Mouse (Mus musculus): ENCODE data around the gene Erbb4. TPM values are rescaled to one million over a fixed set of nuclear protein-coding genes. Genes with fewer than 3 reads are reported as not detected.

Erbb4 gene
- polyA plus RNA-seq, 1 experiment from 2014 or later, result 5.5 TPM

DNA sequence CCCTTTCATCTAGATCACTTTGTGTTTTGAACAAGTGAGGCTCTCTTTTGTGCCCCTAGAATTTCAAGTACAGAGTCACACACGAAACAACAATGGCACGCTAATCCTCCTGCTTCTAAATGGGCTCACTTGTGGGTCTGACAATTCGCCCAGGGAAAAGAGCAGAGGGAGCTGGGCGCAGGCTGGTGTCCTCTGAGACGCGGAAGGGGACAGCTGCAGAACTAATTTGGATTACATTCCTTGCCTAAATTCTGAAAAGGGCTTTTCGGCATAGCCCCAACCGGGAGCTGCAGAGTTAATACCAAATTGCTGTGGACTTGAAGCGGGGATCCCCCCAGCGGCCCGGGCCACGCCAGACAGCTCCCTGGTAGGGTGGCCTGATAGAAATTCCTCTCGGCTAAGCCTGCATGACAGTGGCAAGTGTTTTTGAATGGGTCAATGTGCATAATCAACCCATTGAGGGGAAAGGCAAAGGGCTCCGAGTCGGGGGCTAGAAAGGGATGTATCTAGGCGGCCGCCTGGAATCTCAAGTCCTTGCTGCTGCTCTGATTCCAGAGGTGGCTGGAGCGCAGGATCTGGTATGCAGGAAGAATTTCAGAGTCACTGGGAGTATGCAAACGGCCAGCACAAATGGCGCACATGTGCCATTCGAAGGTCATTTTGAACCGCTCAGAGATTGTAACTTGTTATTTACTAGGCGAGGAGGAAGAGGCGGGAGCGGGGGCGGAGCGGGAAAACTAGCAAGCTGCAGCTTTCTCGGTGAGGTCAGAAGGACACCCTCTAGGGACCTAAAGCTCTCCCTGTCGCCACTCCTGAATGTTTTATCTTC lies 2.2 kb downstream of the Erbb4 start:
- Histone ChIP-seq H3K27me3 (peaks cover 62% of the 10 kb centered on the region), H3K4me2 (peak overlapping the region; percentile 99), H3K36me3 (no peaks in the 10 kb centered on the region), H3K9ac (peak overlapping the region; percentile 16; the same call in 1 of the 2 replicates), H3K4me1 (peaks cover 35% of the 10 kb centered on the region), H3K4me3 (replicated peaks) (peak overlapping the region; percentile 75), H3K27ac (peak overlapping the region; percentile 81), H3K9me3 (replicated peaks) (no peaks in the 10 kb centered on the region)
- under 1% methylated on average over 29 of the region's 29 CpGs for WGBS
- peak; percentile 34 for ATAC-seq (replicated peaks; ENCODE audit: low FRiP score)

GRCm38 (mm10) chr1:69105096-69105492 lies 2.8 kb downstream of the Erbb4 start:
- 1% methylated on average over 13 of the region's 13 CpGs for WGBS
- ATAC-seq (replicated peaks; ENCODE audit: low FRiP score), result no peak
- H3K27ac ChIP-seq, result peak overlapping the region; percentile 81
- H3K27me3 ChIP-seq, result peaks cover 59% of the 10 kb centered on the region
- peak overlapping the region; percentile 75 for H3K4me3 ChIP-seq (replicated peaks)
- no peak overlapping the region; the same call in 1 of the 2 replicates for H3K9ac ChIP-seq
- H3K4me2 ChIP-seq, result peak overlapping the region; percentile 99
- no peaks in the 10 kb centered on the region for H3K9me3 ChIP-seq (replicated peaks)
- H3K4me1 ChIP-seq, result peaks cover 35% of the 10 kb centered on the region
- H3K36me3 ChIP-seq, result no peaks in the 10 kb centered on the region

- H3K4me3 ChIP-seq (replicated peaks), result no peak overlapping the region
- no peak for ATAC-seq (replicated peaks; ENCODE audit: low FRiP score)
- H3K27me3 ChIP-seq, result peaks cover 43% of the 10 kb centered on the region
- H3K9ac ChIP-seq, result no peak overlapping the region
- 78% methylated on average over 6 of the region's 6 CpGs for WGBS
- H3K4me1 ChIP-seq, result peaks cover 31% of the 10 kb centered on the region
- H3K4me2 ChIP-seq, result no peak overlapping the region
- H3K27ac ChIP-seq, result no peak overlapping the region
- no peaks in the 10 kb centered on the region for H3K9me3 ChIP-seq (replicated peaks)
- no peaks in the 10 kb centered on the region for H3K36me3 ChIP-seq
Measured at GRCm38 (mm10) chr1:69103211-69103706, 4.6 kb downstream of the Erbb4 start.

DNA sequence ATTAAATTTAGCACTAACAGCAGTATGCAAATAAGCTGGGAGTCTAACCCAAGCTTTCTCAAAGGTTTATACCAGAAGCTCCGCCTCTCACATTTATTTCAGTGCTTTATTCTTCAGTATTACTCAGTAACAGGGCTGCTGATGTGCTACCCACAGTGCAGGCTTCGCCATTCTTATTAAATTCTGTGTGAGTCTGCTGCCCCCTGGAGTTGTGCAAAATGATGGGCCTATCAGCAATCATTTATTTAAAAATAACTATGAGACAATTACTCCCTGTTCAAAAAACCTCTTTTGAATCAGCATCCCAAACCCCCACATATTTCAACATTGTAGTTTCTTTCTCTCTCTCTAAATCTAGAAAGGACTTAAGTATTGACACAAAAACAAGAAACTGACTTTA lies 6.2 kb downstream of the Erbb4 start:
- H3K4me3 ChIP-seq (replicated peaks), result no peak overlapping the region
- H3K27ac ChIP-seq, result no peak overlapping the region
- peaks cover 17% of the 10 kb centered on the region for H3K4me1 ChIP-seq
- H3K9ac ChIP-seq, result no peak overlapping the region
- no peaks in the 10 kb centered on the region for H3K9me3 ChIP-seq (replicated peaks)
- no peak overlapping the region for H3K4me2 ChIP-seq
- 80% methylated on average over 2 of the region's 2 CpGs for WGBS
- no peak for ATAC-seq (replicated peaks; ENCODE audit: low FRiP score)
- peaks cover 31% of the 10 kb centered on the region for H3K27me3 ChIP-seq
- no peaks in the 10 kb centered on the region for H3K36me3 ChIP-seq

DNA sequence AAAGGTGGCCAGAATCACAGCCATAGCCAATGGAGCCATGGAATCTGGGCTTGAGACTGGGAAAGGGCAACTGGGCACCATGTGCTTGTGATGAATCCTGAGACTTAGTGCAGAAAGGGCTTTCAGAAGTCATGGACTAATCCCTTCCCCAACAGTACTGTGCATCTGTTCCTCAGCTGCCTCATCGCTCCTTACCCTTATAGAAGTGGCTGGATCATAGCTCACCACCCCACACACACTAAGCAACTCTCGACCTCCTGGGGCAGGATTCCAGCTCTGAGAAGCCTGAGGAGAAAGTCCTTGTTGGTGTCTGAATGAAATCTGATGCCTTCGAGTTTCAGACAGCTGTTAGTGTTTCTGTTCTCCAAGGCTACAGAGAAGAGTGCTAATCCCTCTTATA lies 14.8 kb downstream of the Erbb4 start:
- no peak overlapping the region for H3K27ac ChIP-seq
- H3K4me2 ChIP-seq, result no peak overlapping the region
- no peaks in the 10 kb centered on the region for H3K9me3 ChIP-seq (replicated peaks)
- ATAC-seq (replicated peaks; ENCODE audit: low FRiP score), result no peak
- H3K36me3 ChIP-seq, result no peaks in the 10 kb centered on the region
- H3K4me3 ChIP-seq (replicated peaks), result no peak overlapping the region
- 45% methylated on average over 3 of the region's 3 CpGs for WGBS
- H3K27me3 ChIP-seq, result no peaks in the 10 kb centered on the region
- H3K4me1 ChIP-seq, result no peaks in the 10 kb centered on the region
- no peak overlapping the region for H3K9ac ChIP-seq

DNA sequence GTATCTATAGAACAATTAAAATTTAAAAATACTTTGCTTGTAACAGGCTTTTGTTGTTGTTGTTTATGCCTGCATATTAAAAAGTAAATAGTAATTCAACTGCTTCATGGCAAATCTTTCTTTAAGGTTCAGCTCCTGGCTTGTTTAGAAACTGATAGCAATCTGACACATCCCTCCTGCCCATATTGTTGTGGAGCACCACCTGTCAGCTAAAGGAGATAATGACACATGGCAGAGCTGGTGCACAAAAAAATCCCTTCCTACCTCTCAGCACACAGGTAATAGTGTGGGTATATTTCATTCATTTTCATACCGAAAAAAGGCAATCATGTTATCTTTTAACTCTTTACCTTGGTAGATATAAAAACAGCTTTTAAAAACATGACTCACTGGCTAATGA lies 18.5 kb downstream of the Erbb4 start:
- ATAC-seq (replicated peaks; ENCODE audit: low FRiP score), result no peak
- no peaks in the 10 kb centered on the region for H3K36me3 ChIP-seq
- no peak overlapping the region for H3K27ac ChIP-seq
- no peaks in the 10 kb centered on the region for H3K9me3 ChIP-seq (replicated peaks)
- no peaks in the 10 kb centered on the region for H3K4me1 ChIP-seq
- H3K4me2 ChIP-seq, result no peak overlapping the region
- H3K9ac ChIP-seq, result no peak overlapping the region
- no peak overlapping the region for H3K4me3 ChIP-seq (replicated peaks)
- 94% methylated on average over 1 of the region's 1 CpGs for WGBS
- H3K27me3 ChIP-seq, result no peaks in the 10 kb centered on the region

DNA sequence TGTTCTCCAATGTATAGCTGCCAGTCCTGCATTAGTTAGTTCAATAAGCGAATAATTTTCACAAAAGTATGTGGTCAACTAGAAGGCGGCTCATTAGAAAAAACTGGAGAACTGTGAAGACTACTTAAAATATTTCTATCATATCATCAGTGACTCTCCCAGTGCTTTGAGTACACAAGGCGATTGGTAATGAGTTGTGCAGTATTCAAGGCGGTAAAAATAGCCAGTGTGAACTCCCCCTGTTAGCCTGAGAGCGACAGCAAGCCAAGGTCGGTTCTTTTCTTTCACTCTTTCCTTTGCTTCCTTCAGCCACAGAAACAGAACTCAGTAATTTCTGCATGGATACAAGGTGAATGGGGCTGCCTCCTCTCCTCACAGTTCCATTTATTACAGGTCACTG lies 22.1 kb downstream of the Erbb4 start:
- Histone ChIP-seq H3K9ac (no peak overlapping the region), H3K4me3 (replicated peaks) (no peak overlapping the region), H3K4me2 (no peak overlapping the region), H3K9me3 (replicated peaks) (no peaks in the 10 kb centered on the region), H3K36me3 (no peaks in the 10 kb centered on the region), H3K27me3 (no peaks in the 10 kb centered on the region), H3K27ac (no peak overlapping the region), H3K4me1 (no peaks in the 10 kb centered on the region)
- WGBS, result 85% methylated on average over 6 of the region's 6 CpGs
- ATAC-seq (replicated peaks; ENCODE audit: low FRiP score), result no peak

DNA sequence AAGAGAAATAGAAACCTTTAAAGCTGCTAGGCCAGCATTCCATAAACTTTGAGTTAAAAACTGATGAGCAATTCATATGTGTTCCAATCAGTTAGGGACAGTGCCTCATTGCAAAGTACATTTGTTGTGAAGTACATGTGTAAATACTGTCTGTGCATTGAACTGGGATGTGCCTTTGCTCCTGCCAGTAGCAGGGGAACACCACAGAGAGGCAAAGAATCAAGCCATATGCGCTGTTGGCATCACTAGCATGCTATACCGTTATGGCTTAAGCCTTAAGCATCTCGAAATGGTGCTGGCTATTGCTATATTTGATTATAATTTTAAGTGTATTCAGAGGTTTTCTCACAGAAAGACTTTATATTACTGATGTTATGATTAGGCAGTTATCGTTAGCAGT lies 58.9 kb downstream of the Erbb4 start:
- no peak for ATAC-seq (replicated peaks; ENCODE audit: low FRiP score)
- Histone ChIP-seq H3K27me3 (no peaks in the 10 kb centered on the region), H3K9ac (no peak overlapping the region), H3K27ac (no peak overlapping the region), H3K9me3 (replicated peaks) (no peaks in the 10 kb centered on the region), H3K4me3 (replicated peaks) (no peak overlapping the region), H3K36me3 (no peaks in the 10 kb centered on the region), H3K4me2 (no peak overlapping the region), H3K4me1 (no peaks in the 10 kb centered on the region)
- 90% methylated on average over 4 of the region's 4 CpGs for WGBS

GRCm38 (mm10) chr1:69046228-69046978 lies 61.5 kb downstream of the Erbb4 start:
- 79% methylated on average over 11 of the region's 11 CpGs for WGBS
- Histone ChIP-seq H3K9me3 (replicated peaks) (no peaks in the 10 kb centered on the region), H3K4me2 (no peak overlapping the region), H3K36me3 (no peaks in the 10 kb centered on the region), H3K27ac (no peak overlapping the region), H3K27me3 (no peaks in the 10 kb centered on the region), H3K4me1 (no peaks in the 10 kb centered on the region), H3K9ac (no peak overlapping the region), H3K4me3 (replicated peaks) (no peak overlapping the region)
- ATAC-seq (replicated peaks; ENCODE audit: low FRiP score), result no peak

- 0 out of 2 replicates have a peak, but pooled peaks cover 3% of the 10 kb centered on the region for H3K4me1 ChIP-seq
- WGBS, result 84% methylated on average over 5 of the region's 5 CpGs
- no peak overlapping the region for H3K9ac ChIP-seq
Measured at GRCm38 (mm10) chr1:69027816-69028215, 80.0 kb downstream of the Erbb4 start.

GRCm38 (mm10) chr1:69024858-69025257 lies 83.0 kb downstream of the Erbb4 start:
- Histone ChIP-seq H3K4me3 (replicated peaks) (no peak overlapping the region), H3K9me3 (replicated peaks) (no peaks in the 10 kb centered on the region), H3K4me1 (0 out of 2 replicates have a peak, but pooled peaks cover 3% of the 10 kb centered on the region), H3K27ac (peak overlapping the region; percentile 68), H3K9ac (no peak overlapping the region), H3K4me2 (peak overlapping the region; percentile 14; the same call in 1 of the 2 replicates), H3K27me3 (no peaks in the 10 kb centered on the region), H3K36me3 (no peaks in the 10 kb centered on the region)
- ATAC-seq (replicated peaks; ENCODE audit: low FRiP score), result peak; percentile 84
- WGBS, result 44% methylated on average over 3 of the region's 3 CpGs

More at GRCm38 (mm10) chr1:69027816-69028215, 80.0 kb downstream of the Erbb4 start:
- Histone ChIP-seq H3K27ac (no peak overlapping the region), H3K27me3 (no peaks in the 10 kb centered on the region), H3K36me3 (no peaks in the 10 kb centered on the region), H3K9me3 (replicated peaks) (no peaks in the 10 kb centered on the region), H3K4me3 (replicated peaks) (no peak overlapping the region), H3K4me2 (no peak overlapping the region)
- ATAC-seq (replicated peaks; ENCODE audit: low FRiP score), result no peak
